Comparison of ENCODE assay signal across 14 mouse cellular contexts in genomic region chr2:9197025-9197424, GRCm38 (mm10).
"Had no signal": no experiment of that assay in that cellular context is flagged by ENCODE, and none has a peak within 500 bp of the region (broad histone marks: within the 10 kb centered on the region; RNA-seq: fewer than 3 reads in every experiment).

No protein-coding gene starts in this region.

- H3K27me3 ChIP-seq: limb, embryonic 15.5 days; liver, embryonic 12.5 days; midbrain, embryonic 15.5 days; neural tube, embryonic 13.5 days had no signal

- H3K4me3 ChIP-seq: layer of hippocampus, adult 2 months; limb, embryonic 15.5 days; liver, embryonic 12.5 days; midbrain, embryonic 15.5 days; neural tube, embryonic 13.5 days had no signal

- H3K36me3 ChIP-seq: limb, embryonic 15.5 days; liver, embryonic 12.5 days; midbrain, embryonic 15.5 days; neural tube, embryonic 13.5 days had no signal

- H3K9ac ChIP-seq: limb, embryonic 15.5 days; liver, embryonic 12.5 days; midbrain, embryonic 15.5 days; neural tube, embryonic 13.5 days had no signal

- ATAC-seq: intestine, postnatal 0 days; liver, embryonic 12.5 days; midbrain, embryonic 15.5 days had no signal

- H3K27ac ChIP-seq: layer of hippocampus, adult 2 months; limb, embryonic 15.5 days; liver, embryonic 12.5 days; midbrain, embryonic 15.5 days; neural tube, embryonic 13.5 days had no signal

- DNase-seq: kidney, adult 8-10 months; kidney, postnatal 10 days; kidney, postnatal 4 days; retina, postnatal 1 day; right cerebral cortex, postnatal 4 days; spleen, adult 18-20 months; thymus, adult 18-20 months; thymus, postnatal 14 days had no signal

- H3K4me2 ChIP-seq: limb, embryonic 15.5 days; liver, embryonic 12.5 days; midbrain, embryonic 15.5 days; neural tube, embryonic 13.5 days had no signal

- H3K4me1 ChIP-seq: limb, embryonic 15.5 days; liver, embryonic 12.5 days; midbrain, embryonic 15.5 days; neural tube, embryonic 13.5 days had no signal

- H3K9me3 ChIP-seq: limb, embryonic 15.5 days; liver, embryonic 12.5 days; midbrain, embryonic 15.5 days; neural tube, embryonic 13.5 days had no signal
